Mouse (Mus musculus): ENCODE measurements around the gene Edem2.
"Not testable (repeated sequence)": the region's sequence is repeated elsewhere in the genome, so short reads cannot be mapped to it uniquely, and the experiment has no call there.

Gene Edem2

DNA sequence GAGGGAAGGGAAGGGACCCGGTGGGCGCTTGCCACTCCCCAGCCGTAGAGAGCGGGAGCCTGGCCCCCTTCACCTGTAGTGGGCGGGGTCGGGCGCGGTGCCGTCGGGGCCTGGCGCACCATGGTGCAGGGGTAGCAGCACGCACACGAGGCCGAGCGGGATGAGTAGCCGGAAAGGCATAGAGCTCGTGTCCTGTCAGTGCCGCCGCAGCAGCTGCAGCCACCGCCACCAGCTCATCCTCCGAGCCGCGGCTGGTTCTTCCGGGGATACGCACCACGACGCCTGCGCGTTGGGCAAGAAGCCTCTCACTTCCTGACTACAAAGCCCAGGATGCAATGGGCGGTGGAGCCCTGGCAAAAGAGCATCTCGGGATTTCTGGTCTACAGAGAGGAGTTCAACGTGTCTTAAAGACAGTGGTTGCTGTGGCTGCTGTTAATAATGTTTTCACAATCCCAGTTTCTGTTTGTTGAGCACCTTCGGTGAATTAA lies at the start of gene Edem2:
Edem2 (minus strand) TSS at position 318 of the 488 bp plus-strand sequence.
- DNase-seq = peak; percentile 87

DNA sequence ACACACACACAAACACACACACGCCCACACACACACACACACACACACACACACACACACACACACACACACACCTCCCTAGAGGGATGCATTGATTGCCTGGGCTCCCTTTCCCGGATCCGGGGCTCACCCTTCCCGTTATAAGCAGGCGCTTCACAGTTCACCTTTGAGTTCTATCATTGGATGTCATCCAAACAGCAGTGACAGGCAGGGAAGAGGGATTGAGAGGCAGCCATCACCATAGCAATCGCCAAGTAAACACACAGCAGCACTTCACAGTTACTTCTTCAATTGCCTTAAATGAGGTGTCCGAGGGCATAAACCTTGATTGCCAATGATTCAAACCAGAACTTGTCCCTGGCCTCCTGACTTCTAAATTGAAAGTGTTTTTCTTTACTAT lies 49.8 kb upstream of the Edem2 start:
- DNase-seq = no peak

DNA sequence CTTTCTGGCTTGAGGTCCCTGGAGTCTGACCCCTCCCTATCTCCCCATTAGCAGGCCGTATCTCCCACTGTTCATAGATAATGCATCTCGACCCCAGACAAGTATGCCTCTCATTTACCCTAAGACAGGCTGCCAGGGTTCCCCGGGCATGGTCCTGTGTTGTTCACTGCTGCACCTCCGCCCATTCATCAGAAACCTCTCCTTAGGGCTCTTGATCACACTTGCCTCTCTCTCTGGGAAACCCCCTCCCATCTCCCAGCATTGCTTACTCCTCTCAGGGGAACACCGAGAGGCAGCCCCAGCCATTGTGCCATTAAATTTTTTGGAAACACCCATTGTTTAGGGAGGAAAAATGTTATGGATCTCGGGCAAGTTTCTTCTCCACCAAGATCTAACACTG lies 48.7 kb upstream of the Edem2 start:
- DNase-seq = no peak

DNA sequence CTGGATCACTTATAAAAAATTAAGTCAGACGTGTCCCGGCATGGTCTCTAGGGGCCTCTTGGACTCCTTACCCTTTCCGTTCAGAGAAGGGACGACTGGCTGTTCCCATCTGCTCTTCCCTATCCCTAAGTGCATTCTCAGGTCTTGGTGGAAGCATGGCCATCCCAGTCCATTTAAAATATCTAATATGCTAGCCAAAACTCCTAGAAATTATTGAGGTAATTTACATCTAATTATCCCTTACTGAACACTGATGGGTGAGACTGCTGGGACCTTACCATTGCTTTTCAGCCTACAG lies 48.4 kb upstream of the Edem2 start:
- DNase-seq = no peak

DNA sequence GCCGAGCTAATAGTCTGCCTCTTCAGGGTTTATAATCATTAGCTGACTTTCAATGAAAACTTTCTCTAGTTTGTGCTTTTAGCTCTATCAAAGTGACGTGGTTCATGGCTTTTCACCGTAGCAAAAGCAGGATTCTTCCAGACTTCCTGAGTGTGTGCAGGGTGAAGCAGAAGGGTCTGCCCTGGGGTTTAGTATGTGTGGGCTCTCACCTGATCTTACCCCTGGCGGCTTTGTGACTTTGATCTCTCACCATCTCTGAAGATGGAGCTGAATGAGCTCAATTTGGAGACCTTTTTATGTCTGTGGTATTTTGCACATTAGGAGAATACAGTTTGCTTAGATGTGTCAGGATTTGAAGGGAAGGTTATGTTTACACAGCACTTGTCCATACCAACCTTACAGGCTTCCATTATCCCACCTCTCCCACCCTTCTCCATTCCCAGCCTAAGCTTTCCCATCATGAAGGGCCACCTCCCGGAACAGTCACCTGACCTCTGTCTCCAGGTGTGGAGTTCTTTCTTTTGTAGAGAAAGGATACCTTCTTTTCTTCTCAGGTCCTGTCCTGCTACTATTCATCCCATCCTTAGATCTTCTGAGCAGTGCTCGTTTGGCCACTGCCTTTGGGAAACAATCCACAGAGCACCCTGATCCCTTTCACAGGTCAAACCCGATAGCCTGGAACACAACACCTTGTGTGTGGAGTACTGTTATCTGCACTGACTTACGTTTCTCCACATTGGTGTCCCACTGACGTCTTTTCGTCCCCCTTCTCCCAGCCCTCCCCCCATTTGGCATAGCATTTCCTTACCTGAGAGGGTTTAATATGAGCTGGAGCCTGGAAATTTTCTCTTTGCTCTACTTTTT lies 47.8 kb upstream of the Edem2 start:
- no peak for DNase-seq

DNA sequence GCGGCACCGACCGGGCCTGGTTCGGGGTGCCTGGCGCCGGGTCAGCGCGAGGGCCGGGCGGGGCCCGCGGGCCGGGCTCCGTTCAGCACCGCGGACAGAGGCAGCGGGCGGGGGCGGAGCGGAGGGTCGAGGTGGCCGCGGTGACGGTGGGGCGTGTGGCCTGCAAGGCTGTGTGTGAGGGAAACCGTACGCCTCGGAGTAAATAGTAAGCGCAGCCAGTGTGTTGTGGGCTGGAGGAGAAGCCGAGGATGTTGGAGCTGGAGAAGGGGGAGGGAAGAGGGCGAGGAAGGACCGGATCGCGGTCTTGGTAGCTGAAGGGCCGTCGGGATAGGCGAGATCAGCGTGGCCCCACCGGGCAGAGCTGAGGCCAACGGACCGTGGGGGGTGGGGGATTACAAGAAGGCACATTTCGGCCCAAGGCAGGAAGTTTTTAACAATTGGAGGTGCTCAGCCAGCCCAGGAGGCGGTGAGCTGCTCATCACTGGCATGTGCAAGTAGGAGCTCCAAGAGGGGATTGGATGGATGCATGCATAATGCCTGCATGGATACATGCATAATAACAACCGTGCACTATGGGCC lies 46.5 kb upstream of the Edem2 start:
- DNase-seq = peak; percentile 76

DNA sequence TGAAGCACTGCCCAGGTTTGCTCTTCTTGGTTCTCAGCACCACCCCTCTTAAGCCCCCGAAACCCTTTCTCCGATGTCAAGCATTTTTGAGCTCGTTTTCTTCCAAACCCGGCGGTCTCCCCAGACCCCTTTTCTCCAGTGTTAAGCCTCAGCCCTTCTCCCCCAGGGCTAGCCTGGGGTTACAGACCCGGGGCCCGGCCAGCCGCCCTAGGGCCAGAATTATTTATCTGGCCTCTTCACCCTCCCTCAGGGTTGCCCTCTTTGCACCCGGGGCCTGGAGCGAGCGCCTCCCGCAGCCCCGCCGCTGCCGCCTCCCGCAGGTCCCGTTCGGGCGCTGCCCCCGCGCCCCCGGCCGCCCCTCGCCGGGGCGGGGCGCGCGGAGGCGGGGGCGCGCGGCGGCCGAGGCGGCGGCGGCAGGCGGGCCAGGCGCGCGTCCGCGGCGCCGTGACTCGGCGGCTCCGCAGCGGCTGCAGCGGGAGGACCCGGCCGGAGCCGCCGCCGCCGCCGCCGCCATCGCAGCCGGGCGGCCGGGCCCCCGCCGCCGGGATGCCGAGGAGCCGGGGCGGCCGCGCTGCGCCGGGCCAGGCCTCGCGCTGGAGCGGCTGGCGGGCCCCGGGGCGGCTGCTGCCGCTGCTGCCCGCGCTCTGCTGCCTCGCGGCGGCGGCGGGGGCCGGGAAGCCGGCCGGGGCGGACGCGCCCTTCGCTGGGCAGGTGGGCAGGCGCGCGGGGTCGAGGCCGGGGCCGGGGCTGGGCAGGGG lies 45.8 kb upstream of the Edem2 start, which contains the start of gene Mmp24:
Mmp24 (plus strand) TSS at position 416 of the 758 bp plus-strand sequence.
- DNase-seq = peak; percentile 43

DNA sequence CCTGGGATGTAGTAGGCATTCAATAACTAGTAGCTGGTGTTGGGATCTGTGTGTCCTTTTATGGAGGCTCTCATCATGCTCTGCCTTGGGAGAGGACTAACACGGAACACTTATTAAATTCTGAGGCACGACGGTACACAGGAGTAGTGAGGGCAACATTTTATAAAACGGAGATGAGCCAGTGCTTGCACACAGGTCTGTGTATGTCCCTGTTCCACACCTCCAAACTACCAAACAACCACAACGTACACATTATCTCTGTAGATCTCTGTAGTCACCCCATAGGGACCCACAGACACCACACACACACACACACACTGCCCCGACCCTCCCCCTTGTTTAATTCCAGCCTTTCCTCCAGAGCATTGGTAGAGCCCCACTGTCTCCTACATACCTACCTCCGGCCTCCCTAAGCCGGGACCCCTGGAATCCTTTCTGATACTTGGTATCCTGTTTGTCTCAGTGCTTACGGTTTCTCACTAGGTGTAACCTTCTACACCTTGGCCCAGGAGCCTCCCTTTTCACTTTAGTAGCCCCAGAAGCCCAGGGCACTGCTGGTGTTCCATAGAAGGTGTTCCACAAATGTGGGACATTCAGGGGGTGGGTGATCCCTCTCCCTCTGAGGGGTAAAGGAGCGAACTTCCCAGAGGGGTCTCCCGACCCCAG lies 45.1 kb upstream of the Edem2 start:
- DNase-seq = peak; percentile 42

DNA sequence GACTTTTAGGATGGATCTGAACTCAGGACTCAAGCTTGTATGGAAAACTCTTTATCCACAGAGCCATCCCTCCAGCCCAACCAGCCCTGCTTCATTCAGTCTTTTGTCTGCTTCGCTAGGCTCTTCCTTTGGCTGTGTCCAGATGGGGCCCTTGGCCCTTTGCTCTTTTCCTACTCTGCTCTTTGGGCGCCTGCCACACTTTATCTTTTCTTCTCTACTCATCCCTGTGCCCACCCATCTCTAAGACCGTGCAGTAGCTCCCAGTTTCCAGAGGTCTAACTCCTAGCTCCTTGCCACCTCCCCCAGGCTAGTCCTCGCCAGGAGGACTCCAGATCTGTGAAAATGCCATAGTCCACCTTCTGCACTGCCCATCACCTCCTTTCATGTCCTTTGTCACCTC lies 44.4 kb upstream of the Edem2 start:
- no peak for DNase-seq

DNA sequence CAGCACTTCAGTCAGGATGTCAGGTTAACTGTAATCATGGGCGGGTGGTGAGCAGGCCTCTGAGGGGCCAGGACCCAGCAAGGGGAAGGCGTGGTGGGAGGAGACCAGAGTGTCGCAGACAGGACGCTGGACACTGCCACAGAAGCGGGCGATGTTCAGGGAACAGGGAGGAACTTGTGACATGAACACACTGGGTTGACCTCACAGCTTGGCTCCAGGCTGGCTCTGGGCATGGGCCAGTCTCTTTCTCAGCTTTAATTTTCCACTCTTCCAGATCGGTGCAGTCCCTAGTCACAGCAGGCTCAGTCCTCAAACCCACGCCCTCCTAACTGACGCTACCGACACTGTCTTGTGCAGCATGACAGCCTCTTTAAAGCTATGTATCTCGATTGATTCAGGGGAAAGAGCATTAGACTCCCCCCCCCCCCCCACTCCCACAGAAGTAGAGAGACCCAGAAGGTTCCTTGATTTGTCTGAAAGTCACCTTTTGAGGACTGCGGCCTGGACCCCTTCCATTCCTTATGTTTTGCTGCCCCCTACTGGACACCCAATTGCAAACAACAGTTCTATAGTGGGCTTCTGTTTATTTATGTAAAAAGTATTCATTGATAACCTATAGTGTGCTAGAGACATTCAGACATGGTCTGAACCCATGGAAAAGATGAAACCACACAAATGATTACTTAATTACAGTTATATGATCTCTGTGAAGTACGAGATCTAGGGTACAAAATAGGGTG lies 35.6 kb upstream of the Edem2 start:
- DNase-seq = peak; percentile 77

DNA sequence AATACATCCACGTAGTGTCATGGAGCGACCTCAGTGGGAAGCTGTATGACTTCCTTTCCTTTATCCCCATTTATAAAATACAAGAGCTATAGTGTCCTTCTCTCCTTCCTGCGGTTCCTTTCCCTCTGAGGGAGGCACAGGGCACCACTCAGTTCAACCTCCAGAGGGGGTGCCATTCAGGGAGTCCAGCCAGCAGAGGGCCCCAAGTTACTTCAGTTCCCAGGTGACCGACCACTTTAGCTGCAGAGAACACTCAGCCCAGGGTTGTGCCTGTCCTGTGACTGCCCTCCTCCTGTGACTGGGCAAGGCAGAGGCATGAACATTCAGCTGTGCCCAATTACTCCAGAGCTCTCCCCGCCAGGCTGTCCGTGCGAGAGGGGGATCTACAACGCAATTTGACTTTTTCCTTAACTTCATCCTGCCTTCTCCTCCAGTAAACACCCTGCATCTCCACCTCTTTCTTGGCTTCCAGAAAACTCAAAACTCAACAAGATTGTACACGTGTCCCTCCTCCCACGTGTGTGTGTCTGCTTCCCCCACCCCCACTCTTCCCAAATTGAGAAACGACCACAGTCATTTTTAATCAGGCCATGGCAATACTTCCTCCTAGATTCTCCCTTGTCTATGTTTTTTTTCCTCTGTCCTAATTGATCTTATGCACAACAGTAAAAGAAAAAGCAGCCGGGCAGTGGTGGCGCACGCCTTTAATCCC lies 27.7 kb upstream of the Edem2 start:
- DNase-seq = peak; percentile 40

DNA sequence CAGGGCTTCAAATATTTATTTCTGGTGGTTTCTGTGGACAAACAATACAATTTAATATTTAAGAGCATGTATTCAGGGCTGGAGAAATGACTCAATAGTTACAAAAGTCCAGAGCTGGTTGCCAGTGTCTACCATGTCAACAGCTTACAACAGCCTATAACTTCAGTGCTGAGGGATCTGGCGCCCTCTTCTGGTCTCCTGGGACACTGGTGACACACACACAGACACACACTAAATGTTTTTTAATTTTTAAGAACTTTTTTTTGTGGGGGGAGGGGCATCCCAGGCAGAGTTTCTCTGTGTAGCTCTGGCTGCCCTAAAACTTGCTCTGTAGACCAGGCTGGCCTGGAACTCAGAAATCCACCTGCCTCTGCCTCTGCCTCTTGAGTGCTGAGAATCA lies 26.5 kb upstream of the Edem2 start:
- no peak for DNase-seq

DNA sequence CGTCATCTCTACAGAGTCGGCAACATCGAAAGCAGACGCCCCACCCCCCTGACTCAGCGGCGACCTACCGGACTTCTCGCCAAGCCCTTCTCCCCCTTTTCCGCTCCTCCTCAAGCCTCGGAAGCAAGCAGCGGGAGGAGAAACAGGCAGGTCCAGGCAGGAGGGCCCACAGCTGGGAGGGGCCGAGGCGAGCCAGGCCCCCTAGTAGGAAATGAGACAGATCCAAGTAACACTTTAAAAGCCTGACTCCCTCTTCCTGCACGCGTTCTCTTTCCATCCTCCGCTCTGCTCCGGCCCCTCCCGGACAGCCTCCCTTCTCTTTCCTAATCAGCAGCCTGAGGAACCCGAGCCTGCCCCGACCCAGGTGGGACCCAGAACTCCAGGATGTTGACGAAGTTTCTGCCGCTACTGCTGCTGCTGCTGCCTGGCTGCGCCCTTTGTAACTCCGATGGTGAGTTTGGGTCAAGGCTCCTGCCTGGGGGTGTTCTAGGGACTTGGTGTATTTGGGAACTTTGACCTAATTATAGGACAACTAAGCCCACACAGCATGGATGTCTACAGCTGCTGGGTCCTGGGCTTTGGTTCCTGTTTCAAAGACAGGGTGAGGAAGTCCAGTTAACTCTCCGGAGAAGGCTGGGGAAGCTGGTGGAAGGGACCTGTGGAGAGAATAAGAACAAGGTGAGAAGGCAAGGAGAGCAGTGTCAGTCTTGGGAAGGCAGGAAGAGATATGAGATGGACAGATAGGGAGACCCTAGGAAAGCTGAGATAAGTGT lies 21.9 kb upstream of the Edem2 start, which contains the start of gene Procr:
Procr (plus strand) TSS at position 104 of the 773 bp plus-strand sequence.
- DNase-seq = no peak

DNA sequence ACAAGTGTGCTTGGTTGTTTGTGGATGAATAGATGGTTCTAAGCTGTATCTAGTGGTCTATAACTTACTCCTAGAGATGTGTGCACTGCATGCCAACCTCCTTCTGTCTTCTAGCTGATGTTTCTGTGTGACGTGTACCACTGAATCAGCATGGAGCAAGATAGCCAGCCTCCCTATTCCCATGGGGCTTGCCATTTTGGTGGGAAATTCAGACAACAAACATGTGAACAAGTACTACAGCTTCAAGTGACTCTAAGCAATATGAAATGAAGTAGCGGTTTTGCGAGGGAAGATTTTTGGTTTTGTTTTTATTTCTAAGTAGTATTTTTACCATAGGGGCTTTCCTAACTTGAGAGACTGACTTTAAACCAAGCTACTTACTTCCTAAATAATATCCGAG lies 20.1 kb upstream of the Edem2 start:
- DNase-seq = no peak

DNA sequence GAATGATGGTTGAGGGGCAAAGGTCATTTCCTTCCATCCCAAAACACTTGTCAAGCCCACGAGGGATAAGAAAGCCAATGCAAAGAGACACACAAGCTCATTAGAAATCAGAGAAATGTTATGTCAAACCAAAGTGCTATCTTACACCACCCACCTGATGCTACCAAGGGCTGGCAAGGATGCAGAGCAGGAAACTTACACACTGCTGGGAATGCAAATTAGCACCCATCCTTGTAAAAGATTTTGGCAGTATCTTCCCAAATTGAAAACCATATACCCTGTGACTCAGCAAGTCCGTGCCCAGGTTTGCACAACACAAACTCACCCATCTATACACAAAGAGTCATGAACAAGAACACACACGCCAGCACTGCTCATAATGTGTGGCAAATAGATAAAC lies 16.2 kb upstream of the Edem2 start:
- DNase-seq = no peak

DNA sequence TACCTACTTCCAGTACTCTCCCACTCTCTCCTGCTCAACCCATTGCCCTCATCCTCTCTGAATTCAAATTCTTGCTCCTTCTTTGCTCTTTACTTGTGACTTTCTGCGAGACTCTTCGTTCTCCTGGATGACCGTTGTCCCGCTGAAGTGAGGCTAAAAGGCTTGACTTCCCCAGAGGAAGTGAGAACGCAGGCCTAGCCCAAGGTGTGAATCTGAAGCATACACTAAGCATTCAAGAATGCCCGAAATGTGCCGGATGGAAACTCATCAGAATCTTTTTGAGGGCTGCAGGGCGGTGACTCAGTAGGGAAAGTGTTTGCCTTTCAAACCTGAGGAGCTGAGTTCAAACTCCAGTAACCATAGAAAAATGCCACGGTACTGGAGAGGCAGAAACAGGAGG lies 14.1 kb upstream of the Edem2 start:
- DNase-seq = no peak

DNA sequence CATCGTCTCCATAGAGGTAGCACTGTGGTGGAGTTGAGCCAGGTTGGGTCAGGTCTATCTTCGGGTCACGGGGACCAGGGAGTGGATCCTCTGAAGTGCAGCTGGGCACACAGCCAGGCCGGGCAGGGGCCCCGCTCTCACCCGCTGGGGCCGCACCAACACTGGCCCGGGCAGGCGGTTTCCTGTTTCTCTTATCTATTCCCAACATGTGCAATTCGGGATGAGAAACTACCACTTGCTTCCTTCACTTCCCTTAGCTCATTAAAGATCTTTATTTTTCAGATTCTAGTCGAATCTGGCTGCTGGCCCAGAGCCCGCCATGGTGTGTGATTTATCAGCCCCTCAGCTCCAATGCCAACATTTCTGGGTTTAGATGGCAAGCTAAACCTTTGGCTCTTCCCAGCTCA lies 13.7 kb upstream of the Edem2 start:
- DNase-seq = no peak

DNA sequence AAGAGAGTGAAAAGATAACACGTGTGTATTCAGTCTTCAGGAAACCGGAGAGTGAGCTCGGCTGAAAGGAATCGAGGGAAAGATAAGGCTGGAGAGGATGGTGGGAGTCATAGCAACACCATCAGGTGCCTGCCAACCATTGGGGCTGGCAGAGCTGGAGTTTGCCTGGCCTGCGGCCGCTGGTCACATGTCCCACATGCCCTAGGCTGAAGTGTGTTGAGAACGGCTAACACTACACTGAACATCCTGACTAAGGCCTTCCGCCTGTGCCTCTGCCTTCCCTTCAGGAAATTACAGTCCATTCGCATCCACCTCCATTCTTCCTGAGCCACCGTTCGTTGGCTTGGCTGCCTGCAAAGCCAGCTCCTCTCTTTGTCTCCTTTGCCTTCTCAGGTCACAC lies 12.9 kb upstream of the Edem2 start:
- DNase-seq = no peak

DNA sequence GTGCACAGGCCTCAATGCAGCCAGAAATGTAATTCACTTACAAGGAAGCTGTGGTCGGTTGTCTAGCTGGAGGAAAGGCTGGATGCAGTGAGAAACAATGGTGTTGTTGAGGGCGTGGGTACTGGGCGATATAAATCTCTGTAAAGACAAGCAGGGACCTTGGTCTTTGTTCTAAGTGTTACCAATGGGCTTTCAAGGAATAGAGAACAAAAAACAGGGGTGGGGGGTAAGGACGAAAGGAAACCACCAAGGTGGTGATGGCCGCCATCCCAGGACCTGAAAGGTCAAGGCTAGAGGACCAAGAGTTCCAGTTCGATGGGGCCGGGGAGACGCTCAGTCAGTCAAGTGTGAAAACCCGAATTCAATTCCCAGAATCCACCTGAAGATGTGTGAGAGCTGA lies 8.5 kb upstream of the Edem2 start:
- DNase-seq = no peak

DNA sequence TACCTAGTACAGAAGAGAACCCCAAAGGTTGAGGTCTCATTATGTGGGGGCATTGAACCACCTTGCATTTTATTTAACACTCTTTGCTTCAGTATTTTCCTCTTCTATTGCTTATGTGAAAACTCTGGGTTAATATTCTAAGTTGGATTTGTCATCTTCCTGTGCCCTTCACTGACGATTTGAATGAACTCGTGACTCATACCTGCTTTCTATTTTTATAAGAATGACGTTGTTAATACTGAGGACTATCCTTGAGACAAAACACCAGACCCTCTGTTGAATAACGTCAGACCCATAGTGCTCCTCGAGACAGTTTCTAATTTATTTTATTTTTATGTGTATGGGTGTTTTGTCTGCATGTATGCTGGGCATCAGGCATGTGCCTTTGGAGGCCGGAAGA lies 7.7 kb upstream of the Edem2 start:
- DNase-seq = no peak

DNA sequence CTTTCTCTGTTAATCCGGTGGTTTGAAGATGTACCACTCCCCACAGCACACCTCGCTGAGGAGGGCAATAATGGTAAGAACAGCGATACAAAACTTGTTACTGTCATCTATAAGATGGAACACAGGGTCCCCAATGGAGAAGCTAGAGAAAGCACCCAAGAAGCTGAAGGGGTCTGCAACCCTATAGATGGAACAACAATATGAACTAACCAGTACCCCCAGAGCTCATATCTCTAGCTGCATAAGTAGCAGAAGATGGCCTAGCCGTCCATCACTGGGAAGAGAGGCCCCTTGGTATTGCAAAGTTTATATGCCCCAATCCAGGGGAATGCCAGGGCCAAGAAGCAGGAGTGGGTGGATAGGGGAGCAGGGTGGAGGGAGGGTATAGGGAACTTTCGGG lies 6.5 kb upstream of the Edem2 start, which contains the start of gene Gm17581:
Gm17581 (minus strand) TSS at position 101 of the 400 bp plus-strand sequence.
- not testable (repeated sequence) for DNase-seq
